Mouse (Mus musculus): ENCODE measurements at regions not wholly inside any gene's neighbourhood (a gene's known extent, or its start where the extent isn't known, plus 50 kb on each side); places are given as distances from the start of the nearest gene placed in this dataset.

DNA sequence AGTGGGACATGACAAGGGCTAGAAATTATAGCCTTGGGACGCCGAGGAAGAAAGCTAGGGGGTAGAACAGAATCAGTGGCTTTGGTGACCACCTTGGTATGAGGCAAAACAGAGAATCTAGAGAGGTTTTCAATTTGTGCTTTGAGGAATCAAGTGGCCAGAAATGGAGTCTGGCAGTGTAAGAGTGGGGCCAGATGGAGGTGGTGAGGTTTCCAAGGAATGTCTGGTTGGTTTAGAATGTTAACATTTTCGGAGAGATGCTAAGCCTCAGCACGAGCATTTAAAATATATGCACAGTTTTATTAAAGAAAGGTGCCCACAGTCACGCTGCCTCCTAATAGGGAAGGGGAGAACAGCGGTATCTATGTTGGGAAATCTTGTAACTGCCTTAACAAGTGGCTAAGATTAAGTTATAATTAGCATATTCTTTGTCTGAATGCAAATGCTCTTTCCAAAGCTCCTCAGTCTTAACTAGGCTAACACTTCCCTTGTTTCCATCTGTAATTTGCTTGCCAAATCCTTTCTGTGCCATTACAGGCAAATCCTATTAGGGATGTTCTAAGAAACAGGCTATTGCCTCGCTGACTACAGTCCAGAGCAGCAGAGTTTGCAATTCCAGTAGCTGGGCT, 117.9 kb upstream of the Pbx1 start:
- intact Hi-C loops (cut with DNase I) = no loop called here

DNA sequence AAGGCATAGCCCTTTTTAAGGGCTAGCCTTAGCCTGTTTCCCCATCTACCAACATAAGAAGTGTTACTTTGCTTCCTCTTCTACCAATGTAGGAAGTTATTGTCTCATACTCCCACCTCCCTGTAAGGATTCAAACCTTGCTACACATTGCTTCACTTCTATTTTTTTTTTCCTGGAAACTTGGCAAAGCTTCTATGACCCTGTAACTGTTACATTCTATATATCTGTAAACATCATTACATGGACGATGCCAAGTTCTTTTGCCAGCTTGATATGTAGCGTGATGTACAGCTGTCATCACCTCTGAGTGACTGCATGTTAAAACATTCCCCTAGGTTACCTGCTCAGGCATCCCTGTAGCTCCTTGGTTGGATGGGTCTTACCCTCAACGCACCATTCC, 114.1 kb upstream of the Pbx1 start:
- intact Hi-C loops (cut with DNase I) = no loop called here

DNA sequence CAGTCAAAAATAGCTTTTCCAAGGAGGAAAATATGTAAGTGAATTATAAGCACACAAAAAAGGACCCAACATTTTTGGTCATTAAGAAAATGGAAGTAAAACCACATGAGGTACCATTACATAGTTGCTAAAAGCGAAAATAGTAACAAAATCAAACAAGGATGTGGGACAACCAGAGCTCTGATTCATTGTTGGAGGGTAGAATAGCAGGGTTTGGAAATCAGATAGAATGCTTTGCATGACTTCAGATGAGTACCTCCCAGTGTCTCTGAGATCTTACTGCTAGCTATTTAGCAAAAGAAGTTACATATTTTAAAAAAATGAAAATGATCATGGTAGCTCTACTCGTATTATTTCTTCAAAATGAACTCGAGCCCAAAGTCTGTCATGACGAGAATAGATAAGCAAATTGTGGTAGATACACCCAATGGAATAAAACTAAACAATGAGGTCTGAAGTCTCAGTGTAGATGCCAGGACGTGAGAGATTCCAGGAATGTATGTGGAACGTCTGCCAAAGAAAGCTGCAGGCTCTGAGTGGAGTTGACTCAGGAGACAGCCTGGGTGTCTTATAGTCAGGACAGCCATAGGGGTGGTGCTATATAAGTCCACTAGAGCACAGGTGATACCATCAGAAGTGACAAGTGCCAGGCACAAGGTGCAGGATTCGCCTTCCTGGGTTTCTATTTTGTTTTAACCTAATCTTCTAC, 113.2 kb upstream of the Pbx1 start:
- intact Hi-C loops (cut with DNase I) = no loop called here

DNA sequence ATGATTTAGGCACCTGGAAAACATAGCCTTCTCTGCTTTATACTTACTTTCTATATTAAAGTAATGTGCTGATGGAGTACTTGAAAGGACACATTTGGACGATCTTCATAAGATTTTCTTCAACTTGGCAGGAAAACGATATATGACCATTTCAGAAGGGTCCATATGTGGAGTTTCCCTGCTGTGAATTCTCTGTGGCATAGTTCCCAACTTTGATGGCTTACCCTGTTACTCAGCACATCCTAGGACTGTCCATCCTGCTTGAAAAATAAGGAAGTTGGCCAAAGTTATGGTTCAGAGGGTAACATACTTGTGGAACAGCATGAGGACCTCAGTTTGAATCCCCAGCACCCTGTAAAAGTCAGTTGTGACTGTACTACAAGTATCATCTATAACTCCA, 109.2 kb upstream of the Pbx1 start:
- intact Hi-C loops (cut with DNase I) = no loop called here

DNA sequence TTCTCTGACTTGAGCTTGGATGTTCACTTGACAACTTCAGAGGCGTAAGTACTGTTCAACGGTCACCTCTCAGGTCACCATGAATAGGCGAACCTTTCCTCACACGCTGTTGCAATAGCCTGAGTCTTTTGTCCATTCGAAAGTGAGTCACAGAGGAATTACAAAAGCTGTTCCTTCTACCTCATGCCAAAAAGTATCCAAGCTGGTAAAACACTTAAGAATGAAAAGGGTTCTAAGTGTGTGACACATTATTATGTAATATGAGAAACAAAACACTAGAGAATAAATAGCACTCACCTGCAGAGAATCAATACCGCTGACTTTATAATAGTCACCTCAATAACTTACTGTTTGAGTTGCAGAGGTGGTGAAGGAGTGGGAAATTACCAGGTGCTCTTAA, 86.0 kb upstream of the Pbx1 start:
- intact Hi-C loops (cut with DNase I) = no loop called here

DNA sequence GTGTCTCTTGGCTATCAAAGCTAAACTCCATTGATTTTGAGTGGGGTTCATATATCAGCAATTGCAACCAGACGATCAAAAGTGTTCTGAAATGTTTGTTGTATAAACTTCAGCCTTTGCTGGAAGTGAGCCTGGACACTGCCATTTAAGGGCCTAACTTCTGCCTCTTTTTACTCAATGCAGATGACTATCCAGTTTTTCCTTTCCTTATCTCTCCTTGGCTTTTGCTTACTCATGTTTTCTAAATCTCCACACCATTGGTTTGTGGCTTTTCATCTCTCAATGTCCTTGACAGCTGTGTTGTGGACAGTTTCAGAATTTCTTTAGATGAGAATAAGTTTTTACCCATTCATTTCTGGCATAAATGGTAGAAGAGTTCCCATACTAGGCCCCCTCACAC, 74.3 kb upstream of the Pbx1 start:
- intact Hi-C loops (cut with DNase I) = loop anchor here (10.0 kb wide), 1 partner anchor 658 kb away; no protein-coding TSS in a partner anchor

DNA sequence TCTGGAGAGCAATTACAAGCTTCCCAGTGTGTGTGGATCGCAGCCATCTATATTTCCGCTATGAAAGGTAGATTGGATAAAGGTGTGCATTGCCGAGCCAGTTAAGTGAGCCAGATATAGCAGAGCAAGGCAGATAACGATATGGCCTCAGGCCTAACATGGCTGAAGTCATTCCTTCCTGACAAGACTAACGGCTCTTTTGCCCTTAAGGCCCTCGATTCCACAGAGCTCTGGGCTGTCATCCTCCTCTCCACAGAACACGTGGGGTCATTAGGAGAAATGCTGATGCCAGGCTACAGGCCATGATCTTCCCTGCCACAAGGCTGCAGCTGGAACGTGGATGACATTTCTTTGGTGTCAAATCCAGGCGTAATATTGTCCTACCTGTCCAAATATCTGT, 72.7 kb upstream of the Pbx1 start:
- intact Hi-C loops (cut with DNase I) = loop anchor here (10.0 kb wide), 1 partner anchor 660 kb away; no protein-coding TSS in a partner anchor

DNA sequence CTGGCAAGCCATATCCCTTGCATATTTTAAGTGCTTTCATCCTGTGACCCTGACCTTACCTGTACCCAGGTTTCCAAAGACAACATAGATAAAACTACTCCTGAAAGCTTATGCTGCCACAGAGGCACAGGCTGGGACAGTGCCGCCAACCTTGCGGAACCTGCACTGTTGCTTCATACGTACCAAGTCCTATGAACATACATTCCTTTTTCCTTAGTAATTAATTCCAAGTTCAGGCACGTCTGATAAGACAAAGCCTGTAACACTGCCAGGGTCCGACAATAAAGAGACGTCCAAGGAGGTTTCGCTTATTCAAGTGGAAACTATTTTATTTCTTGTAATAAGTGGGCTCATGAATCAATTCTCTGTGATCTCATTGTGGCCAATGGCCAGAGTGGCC, 70.2 kb upstream of the Pbx1 start:
- intact Hi-C loops (cut with DNase I) = loop anchor here (10.0 kb wide), 1 partner anchor 663 kb away; no protein-coding TSS in a partner anchor

DNA sequence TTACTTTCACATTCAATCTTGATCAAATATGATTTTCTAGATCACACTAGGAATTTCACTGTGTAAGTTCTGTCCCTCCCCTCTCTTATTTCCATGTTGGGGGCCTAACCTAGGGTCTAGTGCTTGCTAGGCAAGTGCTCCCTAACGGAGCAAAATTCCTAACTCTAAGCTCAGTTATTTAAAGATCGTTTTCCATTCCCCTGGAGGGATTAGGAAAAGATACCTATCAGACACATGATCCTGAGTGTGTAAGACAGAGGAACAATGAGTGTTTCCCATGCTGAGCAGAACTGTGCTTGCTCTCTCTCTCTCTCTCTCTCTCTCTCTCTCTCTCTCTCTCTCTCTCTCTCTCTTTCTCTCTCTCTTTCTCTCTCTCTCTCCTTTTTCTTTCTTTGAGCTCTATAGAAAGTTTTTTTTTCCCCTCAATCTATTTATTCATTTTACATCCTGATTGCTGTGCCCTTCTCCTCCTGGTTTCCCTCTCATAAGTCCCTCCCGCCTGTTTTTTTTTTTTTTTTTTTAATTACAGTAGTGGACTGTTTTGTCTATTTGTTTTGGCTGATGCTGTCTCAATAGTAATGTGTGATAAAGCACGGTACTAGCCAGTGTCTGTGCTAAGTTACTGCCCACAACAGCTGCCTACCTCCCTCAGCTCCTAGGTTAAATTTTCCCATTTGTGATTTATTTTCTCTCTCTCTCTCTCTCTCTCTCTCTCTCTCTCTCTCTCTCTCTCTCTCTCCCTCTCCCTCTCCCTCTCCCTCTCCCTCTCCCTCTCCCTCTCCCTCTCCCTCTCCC, 69.5 kb upstream of the Pbx1 start:
- intact Hi-C loops (cut with DNase I) = loop anchor here (10.0 kb wide), 1 partner anchor 663 kb away; no protein-coding TSS in a partner anchor

DNA sequence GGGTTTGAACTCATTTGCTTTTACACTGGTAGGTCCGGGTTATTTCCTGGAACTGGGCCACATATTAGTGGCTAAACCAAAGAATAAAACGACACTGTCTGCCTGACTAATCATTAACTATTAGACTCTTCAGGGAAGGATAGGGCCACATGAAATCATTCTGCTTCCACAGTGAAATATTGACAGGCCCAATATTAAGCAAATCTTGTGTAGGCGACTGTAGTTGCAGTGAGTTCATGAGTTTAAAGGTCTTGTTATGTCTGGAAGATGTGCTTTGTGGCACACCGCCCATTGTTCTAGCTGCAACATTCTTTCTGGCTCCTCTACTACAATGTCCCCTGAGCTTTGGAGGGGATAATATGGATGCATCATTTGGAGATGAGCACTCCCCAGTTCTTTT, 65.7 kb upstream of the Pbx1 start:
- intact Hi-C loops (cut with DNase I) = no loop called here

DNA sequence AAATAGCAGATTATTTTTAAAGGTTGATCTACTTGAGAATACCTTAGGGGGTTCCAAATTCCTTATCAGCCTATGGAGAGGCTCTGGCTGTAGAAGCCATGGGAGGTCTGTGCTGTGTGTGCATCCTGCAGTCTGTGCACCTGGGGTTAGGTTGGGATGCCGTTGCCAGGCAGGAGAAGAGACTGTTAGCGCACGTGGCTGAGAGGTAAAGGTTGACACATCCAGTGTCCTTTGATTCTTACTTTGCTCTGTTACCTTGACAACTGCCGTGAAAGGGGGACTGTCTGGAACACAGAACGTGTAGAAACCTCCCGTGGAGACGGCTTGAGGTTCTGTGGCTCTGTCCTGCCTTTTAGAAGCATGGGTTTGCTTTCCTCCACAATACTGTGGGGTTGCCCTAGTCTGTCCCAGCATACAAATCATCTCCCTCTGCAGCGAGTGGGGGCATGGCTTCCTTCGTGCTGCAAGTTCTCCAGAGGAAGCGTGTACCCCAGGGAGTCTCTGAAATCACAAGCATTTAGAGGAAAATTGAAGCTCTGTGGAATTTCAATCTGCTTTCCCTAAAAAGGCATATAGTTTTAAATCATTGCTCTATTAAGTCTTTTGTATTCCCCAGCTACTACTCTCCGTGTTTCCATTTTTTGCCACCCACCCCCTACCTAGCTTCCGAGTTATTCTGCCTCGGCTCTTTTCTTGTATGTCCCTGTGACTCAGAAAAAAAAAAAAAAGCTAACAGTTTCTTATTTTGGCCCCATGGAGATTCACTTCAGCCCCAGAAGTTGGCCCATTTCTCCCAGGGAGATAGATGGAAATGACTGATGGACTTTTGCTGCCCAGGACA, 63.8 kb upstream of the Pbx1 start:
- intact Hi-C loops (cut with DNase I) = no loop called here

DNA sequence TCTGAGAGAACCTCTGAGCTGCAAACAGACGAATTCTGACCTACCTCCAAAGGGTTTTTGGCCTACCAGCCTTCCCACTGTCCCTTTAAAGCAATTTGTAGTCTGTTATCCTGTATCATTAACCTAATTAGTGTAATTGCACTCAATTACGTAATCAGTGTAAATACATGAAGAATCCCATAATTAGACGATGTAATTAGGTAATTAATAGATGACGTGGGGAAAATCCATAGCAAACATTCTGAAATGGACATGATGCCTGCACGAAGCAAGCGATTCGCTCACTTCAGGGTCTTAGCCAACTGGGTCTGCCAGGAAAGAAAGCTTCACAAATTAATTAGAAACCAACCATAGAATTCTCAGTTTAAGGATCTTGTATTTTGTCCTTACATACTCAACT, 55.4 kb upstream of the Pbx1 start:
- intact Hi-C loops (cut with DNase I) = no loop called here

DNA sequence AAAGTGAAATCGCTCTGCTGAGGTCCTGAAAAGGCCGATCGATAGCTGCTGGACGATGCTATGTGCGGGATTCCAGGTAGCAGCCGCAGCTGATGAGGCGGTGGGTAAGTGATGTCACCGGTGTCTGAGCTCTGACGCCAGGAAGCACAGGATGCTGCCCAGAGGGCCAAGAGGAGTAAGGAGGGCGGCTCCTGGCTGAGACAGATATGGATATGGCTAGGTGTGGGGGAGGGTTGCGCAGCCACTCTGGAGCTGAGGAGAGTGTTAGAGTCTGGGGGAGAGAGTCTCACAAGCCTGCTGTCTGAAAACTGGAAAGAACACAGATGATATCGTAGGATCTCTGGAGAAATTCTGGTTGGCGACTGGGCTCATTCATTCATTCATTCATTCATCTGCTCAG, 51.6 kb upstream of the Pbx1 start:
- intact Hi-C loops (cut with DNase I) = no loop called here

Small RNAs in the stretch of these regions (microRNA-seq; reads per million reads assigned to microRNA genes)
- gene Mir6348 = 0 reads per million in 2 experiments
- 0 reads per million in 2 experiments for gene Mir6354
